Mouse (Mus musculus) hindbrain, postnatal 0 days (tissue): ENCODE results near the gene T2. TPM values are rescaled to one million over a fixed set of nuclear protein-coding genes. Genes with fewer than 3 reads are reported as not detected.
A peak's percentile ranks its signal among the peaks of the same experiment; 100 is the strongest.

Experiments used
- ATAC-seq: fragments of 200-750 bp; cut with Nextera tagmentation; 2 replicates; pipeline ENCODE4 v1.8.0; 2017; ENCODE audit warnings: mild to moderate bottlenecking, moderate TSS enrichment, moderate library complexity
- DNase-seq: peaks from one replicate; pipeline ENCODE4 v3.0.0-alpha.2; 2015; ENCODE audit warnings: low spot score
- H3K27ac ChIP-seq: fragments of 300-500 bp; sonication (generic); 2 replicates; pipeline ENCODE4 v1.5.1; 2014; ENCODE audit warnings: mild to moderate bottlenecking
- H3K27me3 ChIP-seq: fragments of 300-500 bp; sonication (generic); 2 replicates; pipeline ENCODE4 v1.6.1; 2014; ENCODE audit warnings: low read length, mixed read lengths; ENCODE audit not compliant: insufficient read depth
- H3K36me3 ChIP-seq: fragments of 300-500 bp; sonication (generic); 2 replicates; pipeline ENCODE4 v1.6.1; 2014; ENCODE audit warnings: low read length, mixed read lengths; ENCODE audit not compliant: insufficient read depth
- H3K4me1 ChIP-seq: fragments of 300-500 bp; sonication (generic); 2 replicates; pipeline ENCODE4 v1.6.1; 2014; ENCODE audit warnings: antibody characterized with exemption, low read length, mixed read lengths; ENCODE audit not compliant: insufficient read depth
- H3K4me2 ChIP-seq: fragments of 300-500 bp; sonication (generic); 2 replicates; pipeline ENCODE4 v1.6.1; 2014; ENCODE audit warnings: low read depth, mild to moderate bottlenecking, low read length, moderate library complexity, mixed read lengths
- H3K4me3 ChIP-seq: fragments of 300-500 bp; sonication (generic); 2 replicates; pipeline ENCODE4 v1.5.1; 2014; ENCODE audit warnings: low read length
- H3K9ac ChIP-seq: fragments of 300-500 bp; sonication (generic); replicated peaks from 2 replicates; pipeline ENCODE4 v1.6.1; 2014; ENCODE audit warnings: mild to moderate bottlenecking, low read length, moderate library complexity, mixed read lengths
- H3K9me3 ChIP-seq: fragments of 300-500 bp; sonication (generic); 2 replicates; pipeline ENCODE4 v1.6.1; 2016; ENCODE audit warnings: low read length, mixed read lengths
- CTCF ChIP-seq: IDR thresholded peaks from 2 replicates; pipeline ENCODE4 v1.5.1; 2016; ENCODE audit warnings: antibody characterized with exemption, control low read depth, low read depth
- WGBS: fragments of 180-500 bp; shearing (Covaris S2); extraction: QIAGEN DNeasy Blood & Tissue Kit; methylation state at CpG from one replicate; pipeline ENCODE4 v1.1.7; 2014; 5-methylcytosine and 5-hydroxymethylcytosine counted together
- polyA plus RNA-seq: library from polyadenylated mRNA; unstranded; fragments of >200 nt; fragmentation: Nextera tagmentation; extraction: Ambion mirVana; gene quantifications from 2 replicates; pipeline ENCODE4 v1.2.1, GENCODE M21; 2015
- total RNA-seq: library from RNA; depleted of rRNA; stranded (reverse); fragments of >200 nt; gene quantifications from 2 replicates; pipeline ENCODE4 v1.2.3, GENCODE M21; 2014

The T2 gene
- total and polyA plus RNA-seq, 2 experiments from 2014 or later, result 0.10 to 0.69 TPM

GRCm38 (mm10) chr17:8367514-8368480 is 12.0 kb downstream of the T2 start:
- H3K4me3 ChIP-seq, result no peak overlapping the region

DNA sequence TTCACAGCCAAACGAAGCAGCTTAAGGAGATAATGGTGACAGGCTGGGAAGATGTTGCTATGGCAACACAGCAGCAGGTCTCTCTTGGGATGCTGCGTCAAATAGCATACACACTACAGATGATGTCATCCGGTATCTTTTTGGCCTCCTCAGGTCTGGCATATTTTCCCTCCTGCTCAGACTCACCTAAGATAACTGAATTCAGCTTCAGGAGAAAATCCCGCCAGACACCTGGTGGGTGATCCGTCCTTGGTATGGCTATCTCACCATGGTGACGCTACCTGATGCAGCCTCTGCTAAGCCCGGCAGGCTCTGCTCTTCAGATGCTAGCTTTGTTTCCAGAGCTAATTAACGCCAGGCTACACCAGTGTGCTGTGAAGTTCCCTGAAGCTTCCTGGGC is 12.8 kb downstream of the T2 start:
- H3K27ac ChIP-seq, result peak overlapping the region; percentile 99
- peaks cover 35% of the 10 kb centered on the region for H3K4me1 ChIP-seq
- peak; percentile 4; the same call in 1 of the 2 replicates for TF ChIP-seq CTCF
- 7% methylated on average over 8 of the region's 8 CpGs for whole genome bisulfite sequencing
- H3K4me3 ChIP-seq, result no peak overlapping the region
- no peaks in the 10 kb centered on the region for H3K9me3 ChIP-seq
- ATAC-seq, result peak; percentile 83
- H3K4me2 ChIP-seq, result peak overlapping the region; percentile 43
- no peaks in the 10 kb centered on the region for H3K27me3 ChIP-seq
- no peaks in the 10 kb centered on the region for H3K36me3 ChIP-seq
- peak; percentile 96 for DNase-seq
- peak overlapping the region; percentile 28; the same call in 1 of the 2 replicates for H3K9ac ChIP-seq

More at GRCm38 (mm10) chr17:8367514-8368480, 12.0 kb downstream of the T2 start:
- WGBS, result 8% methylated on average over 20 of the region's 20 CpGs
- Histone ChIP-seq H3K27ac (peak overlapping the region; percentile 99), H3K9ac (peak overlapping the region; percentile 50; the same call in 1 of the 2 replicates), H3K4me1 (peaks cover 35% of the 10 kb centered on the region), H3K27me3 (no peaks in the 10 kb centered on the region), H3K9me3 (no peaks in the 10 kb centered on the region), H3K4me2 (peak overlapping the region; percentile 43), H3K36me3 (no peaks in the 10 kb centered on the region)
- peak; percentile 83 for DNase-seq
- ATAC-seq, result peak; percentile 63
- TF ChIP-seq CTCF, result no peak

DNA sequence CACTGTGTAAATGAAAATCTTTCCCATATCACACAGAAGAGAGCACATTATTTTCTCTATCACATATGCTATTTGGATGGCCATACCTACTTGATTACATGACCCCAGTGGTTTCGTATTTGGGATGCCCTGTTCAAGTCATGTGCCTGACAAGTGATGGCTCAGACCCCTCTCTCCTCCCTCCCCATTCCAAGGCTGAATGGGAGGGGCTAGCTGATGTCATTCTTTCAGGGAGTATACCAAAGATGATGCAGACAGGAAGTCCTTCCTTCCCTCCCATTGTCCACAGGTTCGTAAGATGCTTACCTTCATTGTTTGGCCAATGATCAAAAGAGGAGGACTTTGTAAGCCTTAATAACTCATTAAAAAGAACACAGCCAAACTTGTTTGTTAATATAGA is 13.4 kb downstream of the T2 start:
- peak; percentile 59 for DNase-seq
- Histone ChIP-seq H3K36me3 (no peaks in the 10 kb centered on the region), H3K9ac (no peak overlapping the region), H3K4me1 (peaks cover 35% of the 10 kb centered on the region), H3K4me2 (peak overlapping the region; percentile 43; the same call in 1 of the 2 replicates), H3K9me3 (no peaks in the 10 kb centered on the region), H3K4me3 (no peak overlapping the region), H3K27me3 (no peaks in the 10 kb centered on the region), H3K27ac (peak overlapping the region; percentile 99)
- 27% methylated on average over 2 of the region's 2 CpGs for WGBS
- TF ChIP-seq CTCF, result no peak
- ATAC-seq, result no peak

DNA sequence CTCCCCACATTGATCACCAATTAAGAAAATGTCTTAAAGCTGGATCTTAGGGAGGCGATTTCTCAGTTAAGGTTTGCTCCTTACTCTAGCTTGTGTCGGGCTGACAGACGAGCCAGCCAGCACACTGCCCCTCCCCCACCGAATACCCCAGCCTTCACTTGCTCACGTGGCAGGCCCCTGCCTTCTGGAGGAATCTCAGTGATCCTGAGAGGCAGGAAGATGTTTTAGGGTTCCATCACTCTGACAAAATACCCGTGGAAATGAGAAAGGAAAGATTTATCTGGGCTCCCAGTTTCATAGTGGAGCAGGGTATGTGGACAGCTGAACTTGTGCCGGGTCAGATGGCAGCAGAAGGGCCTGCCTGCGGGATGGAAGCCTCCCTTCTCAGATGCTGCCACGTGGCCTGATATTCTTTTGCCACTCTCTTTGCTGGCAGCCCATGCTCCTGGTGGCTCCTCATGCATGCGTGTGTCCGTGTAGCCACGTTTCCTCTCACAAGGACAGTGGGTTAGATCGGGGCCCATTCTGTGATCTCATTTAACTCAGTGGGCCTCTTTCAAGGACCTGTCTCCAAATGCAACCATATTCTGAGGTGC is 14.9 kb downstream of the T2 start:
- WGBS, result 12% methylated on average over 13 of the region's 13 CpGs
- no peak overlapping the region for H3K4me3 ChIP-seq
- no peaks in the 10 kb centered on the region for H3K27me3 ChIP-seq
- ATAC-seq (no peak), DNase-seq (peak; percentile 58)
- H3K36me3 ChIP-seq, result no peaks in the 10 kb centered on the region
- peak overlapping the region; percentile 91 for H3K27ac ChIP-seq
- no peak overlapping the region for H3K4me2 ChIP-seq
- H3K4me1 ChIP-seq, result peaks cover 35% of the 10 kb centered on the region
- H3K9me3 ChIP-seq, result no peaks in the 10 kb centered on the region
- no peak for TF ChIP-seq CTCF
- H3K9ac ChIP-seq, result peak overlapping the region; percentile 44

DNA sequence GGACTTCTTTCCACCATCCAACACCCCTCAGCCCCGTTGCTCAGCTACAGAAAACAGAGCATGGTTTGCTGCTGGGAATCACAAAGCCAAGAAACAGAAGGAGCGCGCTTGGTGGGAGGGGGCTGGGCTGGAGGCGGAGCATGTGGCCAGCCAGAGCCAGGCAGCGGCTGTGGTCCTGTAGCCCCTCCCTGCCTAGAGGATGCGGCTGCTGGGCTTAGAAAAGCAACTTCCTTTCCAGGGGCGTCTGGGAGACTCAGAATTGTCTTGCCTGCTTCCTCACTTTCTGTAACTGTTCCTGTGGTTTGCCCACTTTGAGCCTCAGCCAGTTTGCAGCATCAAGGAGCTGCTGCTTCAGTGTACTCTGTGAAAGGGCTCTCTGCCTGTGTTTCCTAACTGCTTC is 16.0 kb downstream of the T2 start:
- Histone ChIP-seq H3K4me3 (peak overlapping the region; percentile 29), H3K4me2 (peak overlapping the region; percentile 60), H3K4me1 (peaks cover 35% of the 10 kb centered on the region), H3K9me3 (no peaks in the 10 kb centered on the region), H3K27ac (peak overlapping the region; percentile 91), H3K27me3 (no peaks in the 10 kb centered on the region), H3K9ac (peak overlapping the region; percentile 44), H3K36me3 (no peaks in the 10 kb centered on the region)
- TF ChIP-seq CTCF, result no peak
- peak; percentile 84 for ATAC-seq
- WGBS, result 0% methylated on average over 7 of the region's 7 CpGs
- peak; percentile 94 for DNase-seq

DNA sequence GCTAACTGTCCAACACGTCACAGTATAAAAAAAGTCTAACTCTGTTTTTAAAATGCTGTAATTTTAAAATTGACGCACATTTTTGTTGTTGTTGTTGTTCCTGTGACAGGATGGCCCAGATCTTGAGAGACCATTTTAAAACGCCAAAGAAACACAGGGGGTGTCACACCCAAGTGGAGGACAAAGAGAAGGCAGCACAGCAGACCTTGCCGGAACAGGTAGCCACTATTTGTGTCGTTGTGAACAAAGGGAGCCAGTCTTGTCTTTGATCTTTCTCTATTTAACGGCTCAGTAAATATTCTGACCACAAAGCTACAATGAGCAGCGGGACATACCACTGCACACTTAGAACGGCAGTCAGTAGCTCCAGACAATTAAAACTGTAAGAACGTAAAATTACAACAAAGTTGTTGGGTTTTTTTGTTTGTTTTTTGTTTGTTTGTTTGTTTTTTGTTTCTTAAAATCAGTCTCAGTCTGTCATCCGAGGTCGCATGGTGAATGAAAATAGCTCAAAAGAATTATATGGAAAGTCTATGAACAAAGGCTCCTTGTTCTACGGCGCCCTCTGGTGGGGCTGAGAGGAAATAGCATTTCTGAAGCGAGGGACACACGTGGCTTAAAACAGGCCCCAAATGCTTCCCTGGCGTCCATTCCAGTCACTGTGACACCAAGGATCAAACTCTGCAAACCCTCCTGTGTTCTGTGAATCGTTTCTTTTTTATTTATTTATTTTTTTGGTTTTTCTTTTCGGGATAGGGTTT is 16.7 kb downstream of the T2 start:
- H3K36me3 ChIP-seq, result no peaks in the 10 kb centered on the region
- under 1% methylated on average over 18 of the region's 18 CpGs for WGBS
- peak overlapping the region; percentile 60 for H3K4me2 ChIP-seq
- H3K9ac ChIP-seq, result peak overlapping the region; percentile 44
- DNase-seq (peak; percentile 91), ATAC-seq (0 out of 2 replicates have a peak, but pooled peaks have one; percentile 3)
- H3K9me3 ChIP-seq, result no peaks in the 10 kb centered on the region
- H3K27me3 ChIP-seq, result no peaks in the 10 kb centered on the region
- TF ChIP-seq CTCF, result peak; percentile 94
- peak overlapping the region; percentile 29 for H3K4me3 ChIP-seq
- H3K27ac ChIP-seq, result peak overlapping the region; percentile 91
- H3K4me1 ChIP-seq, result peaks cover 30% of the 10 kb centered on the region
